Mouse (Mus musculus): ENCODE measurements around the gene Arpc2.
A peak's percentile ranks its signal among the peaks of the same experiment; 100 is the strongest.

Arpc2 gene

GRCm38 (mm10) chr1:74239162-74239561 is 3.3 kb downstream of the Arpc2 start:
- DNase-seq (ENCODE audit: low spot score in 2 of 2): no peak

DNA sequence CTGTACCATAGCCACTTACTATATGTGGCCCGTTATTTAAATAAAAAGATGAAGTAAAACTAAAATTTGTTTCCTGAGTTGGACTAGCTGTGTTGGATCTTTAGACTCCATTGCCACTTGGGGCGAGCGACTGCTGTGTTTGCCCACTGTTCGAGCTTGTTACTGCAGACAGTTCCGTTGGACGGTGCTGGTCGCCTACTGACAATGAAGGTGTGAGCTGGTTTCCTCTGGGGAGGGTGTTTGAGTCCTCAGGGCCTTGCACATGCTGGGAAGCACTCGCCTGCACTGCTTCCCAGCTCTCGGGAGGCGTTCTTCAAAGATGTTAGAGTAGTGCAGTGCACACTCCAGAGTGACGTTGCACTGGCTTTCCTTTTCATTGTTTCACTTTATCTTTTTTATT is 3.7 kb downstream of the Arpc2 start:
- peak; percentile 52 to 63 for DNase-seq (ENCODE audit: low spot score in 2 of 2)

GRCm38 (mm10) chr1:74240311-74240710 is 4.4 kb downstream of the Arpc2 start:
- DNase-seq (ENCODE audit: low spot score in 2 of 2): peak; percentile 84 to 88

DNA sequence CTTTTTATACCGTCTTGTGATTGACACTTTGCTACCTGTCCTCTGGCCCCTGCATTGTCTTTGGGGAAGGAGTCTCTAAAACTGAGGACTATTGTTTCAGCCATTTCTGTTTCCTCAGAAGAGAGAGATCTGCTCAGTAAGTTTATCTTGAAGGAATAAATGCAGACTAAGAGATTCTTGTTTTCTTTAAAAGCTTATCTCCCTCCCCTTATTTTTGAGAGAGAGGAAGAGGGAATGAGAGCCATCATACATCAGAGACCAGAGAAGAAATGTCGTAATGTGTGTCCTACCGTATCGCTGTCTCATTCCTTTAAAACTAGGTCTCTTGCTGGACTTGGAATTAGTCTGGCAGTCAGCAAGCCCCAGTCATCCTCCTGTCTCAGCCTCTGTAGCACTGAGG is 4.9 kb downstream of the Arpc2 start:
- DNase-seq (ENCODE audit: low spot score in 2 of 2): no peak

GRCm38 (mm10) chr1:74245525-74245924 is 9.6 kb downstream of the Arpc2 start:
- no peak for DNase-seq (ENCODE audit: low spot score in 2 of 2)

DNA sequence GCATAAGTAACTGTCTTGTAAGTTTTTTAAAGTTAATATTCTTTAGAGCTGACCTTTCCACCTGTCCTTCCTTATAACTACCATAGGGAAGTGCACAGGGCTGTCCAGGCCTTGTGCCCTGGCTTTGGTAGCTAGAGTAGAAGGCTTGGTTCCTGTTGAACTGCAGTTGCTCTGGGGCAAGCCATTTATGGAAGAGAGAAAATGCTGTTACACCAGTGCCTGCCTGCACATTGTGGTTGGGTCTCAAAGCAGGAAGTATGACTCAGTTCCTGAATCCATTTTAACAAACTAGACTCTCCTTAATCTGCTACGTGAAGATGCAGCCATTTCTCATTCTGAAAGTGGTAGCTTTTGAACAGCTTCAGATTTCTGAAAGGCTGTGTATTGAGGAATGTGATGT is 12.9 kb downstream of the Arpc2 start:
- no peak for DNase-seq (ENCODE audit: low spot score in 2 of 2)

DNA sequence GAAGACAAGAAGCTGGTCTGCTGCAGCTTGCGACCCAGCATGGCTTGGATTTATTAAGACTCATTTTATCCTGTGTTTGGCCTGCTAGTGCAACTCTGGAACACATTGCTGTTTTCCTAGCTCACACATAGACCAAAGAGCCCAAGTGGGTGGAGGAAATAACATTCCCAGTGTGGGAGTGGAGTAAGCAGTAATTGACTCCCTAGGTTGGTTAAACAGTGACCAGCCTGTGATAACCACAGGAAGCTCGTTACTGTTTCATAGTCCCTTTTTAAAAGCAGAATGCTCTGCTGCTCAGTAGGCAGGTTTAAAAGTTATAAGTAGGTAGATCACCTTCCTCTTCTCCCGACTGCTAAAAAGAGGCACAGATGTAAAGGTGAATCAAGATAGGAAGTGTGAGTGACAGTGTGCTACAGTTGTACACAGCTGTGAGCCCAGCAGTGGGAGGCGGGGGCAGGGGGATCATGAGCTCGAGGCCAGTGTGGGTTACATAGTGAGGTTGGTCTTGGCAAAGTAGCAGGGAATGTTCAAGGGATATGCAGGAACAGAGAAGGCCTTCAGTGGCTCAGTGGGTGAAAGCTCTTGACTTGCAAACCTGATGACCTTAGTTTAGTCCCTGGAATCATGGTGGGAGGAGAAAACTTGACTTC is 13.6 kb downstream of the Arpc2 start:
- no peak for DNase-seq (ENCODE audit: low spot score in 2 of 2)

- DNase-seq (ENCODE audit: low spot score in 2 of 2): no peak
These were observed 14.2 kb downstream of the Arpc2 start for GRCm38 (mm10) chr1:74250096-74250495.

DNA sequence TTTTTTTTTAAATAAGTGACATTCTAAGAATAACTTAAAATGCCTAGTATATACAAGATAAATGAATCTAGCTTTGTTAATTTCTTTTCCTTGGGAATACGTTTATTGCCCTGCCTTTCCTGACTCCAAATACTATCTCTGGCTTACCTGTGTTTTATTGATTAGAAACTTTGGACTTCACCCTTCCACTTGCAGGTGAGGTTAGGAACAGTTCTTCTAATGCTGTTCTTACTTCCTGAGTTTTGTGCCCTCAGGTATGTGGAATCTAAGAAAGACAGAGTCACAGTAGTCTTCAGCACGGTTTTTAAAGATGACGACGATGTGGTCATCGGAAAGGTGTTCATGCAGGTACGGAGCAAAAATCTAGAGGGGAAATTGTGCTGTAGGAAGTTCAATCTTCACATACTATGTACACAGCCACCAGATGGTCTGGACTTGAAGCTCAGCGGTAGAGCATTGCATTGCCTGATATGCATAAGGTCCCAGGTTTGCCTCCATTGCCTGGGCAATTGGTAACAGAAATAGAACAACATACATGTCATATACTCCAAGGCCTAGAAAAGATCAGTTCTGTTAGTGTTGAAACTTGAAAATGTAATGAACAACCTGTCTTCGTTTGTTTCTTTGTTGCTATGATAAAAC is 19.9 kb downstream of the Arpc2 start:
- no peak for DNase-seq (ENCODE audit: low spot score in 2 of 2)

GRCm38 (mm10) chr1:74256782-74257181 is 20.9 kb downstream of the Arpc2 start:
- DNase-seq (ENCODE audit: low spot score in 2 of 2): no peak

DNA sequence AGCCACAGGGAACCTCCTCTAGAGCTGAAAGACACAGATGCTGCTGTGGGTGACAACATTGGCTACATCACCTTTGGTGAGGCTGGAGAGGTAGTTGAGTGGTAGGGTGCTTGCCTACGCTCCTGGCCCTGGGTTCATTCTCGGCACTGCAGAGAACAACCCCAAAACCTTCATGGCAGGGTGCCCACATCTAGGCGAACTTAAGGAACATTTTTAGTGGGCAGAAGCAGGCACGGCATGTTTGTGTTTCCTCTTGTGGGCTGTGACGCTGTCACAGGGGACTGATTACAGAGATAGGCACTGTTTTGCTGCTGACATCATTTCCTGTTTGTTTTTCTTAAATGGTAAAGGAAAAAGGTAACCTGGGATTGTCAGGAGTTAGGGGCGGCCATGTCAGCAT is 26.6 kb downstream of the Arpc2 start:
- no peak for DNase-seq (ENCODE audit: low spot score in 2 of 2)

- DNase-seq (ENCODE audit: low spot score in 2 of 2): no peak
These were observed 32.9 kb downstream of the Arpc2 start for GRCm38 (mm10) chr1:74268750-74269149.

GRCm38 (mm10) chr1:74271659-74272058 is 35.8 kb downstream of the Arpc2 start:
- DNase-seq (ENCODE audit: low spot score in 2 of 2): no peak

DNA sequence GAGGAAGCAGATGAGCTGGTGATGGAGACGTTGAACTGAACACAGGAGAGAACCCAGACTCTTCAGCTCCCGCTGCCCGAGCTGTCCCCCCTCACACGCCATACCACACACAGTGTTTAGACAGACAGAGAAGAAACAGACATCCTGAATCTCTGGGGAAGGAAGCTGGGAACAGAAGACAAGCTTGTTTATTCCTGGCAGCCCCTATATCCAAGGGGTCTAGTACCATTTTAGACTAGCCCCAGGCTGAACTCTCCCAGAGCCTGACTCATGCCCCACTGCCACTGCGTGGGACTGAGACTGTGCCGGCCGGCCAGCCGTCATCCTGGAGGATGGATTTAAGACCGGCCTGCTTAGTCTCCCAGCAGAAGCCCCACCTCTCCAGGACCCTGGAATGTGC is 39.1 kb downstream of the Arpc2 start:
- DNase-seq (ENCODE audit: low spot score in 2 of 2): no peak

DNA sequence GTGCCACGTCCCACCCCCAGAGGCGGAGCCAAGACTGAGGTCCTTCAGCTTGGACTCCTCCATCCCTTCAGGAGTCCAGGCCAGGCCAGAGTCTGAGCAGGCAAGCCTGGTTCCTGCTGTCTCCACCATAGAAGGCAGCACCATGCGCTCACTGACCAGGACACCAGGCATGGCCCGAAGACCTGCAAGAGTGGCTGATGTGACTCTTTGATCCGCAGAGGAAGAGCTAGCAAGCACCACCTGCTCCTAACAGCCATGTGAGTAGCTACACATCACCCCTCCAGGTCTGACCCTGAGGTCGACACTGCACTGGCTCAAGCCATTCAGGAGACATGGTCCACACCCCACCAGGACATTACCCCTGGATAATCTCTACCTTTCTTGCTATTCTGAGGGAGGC is 41.2 kb downstream of the Arpc2 start:
- no peak for DNase-seq (ENCODE audit: low spot score in 2 of 2)

GRCm38 (mm10) chr1:74277883-74278537 is 42.1 kb downstream of the Arpc2 start:
- DNase-seq (ENCODE audit: low spot score in 2 of 2): no peak

- DNase-seq (ENCODE audit: low spot score in 2 of 2): no peak
These were observed 42.7 kb downstream of the Arpc2 start, which contains the start of gene Gpbar1 for GRCm38 (mm10) chr1:74278538-74278937. Gene Gpbar1 (plus strand): TSS chr1:74278550.

GRCm38 (mm10) chr1:74278988-74279387 is 43.1 kb downstream of the Arpc2 start:
- DNase-seq (ENCODE audit: low spot score in 2 of 2): no peak

GRCm38 (mm10) chr1:74280591-74281325 is 44.9 kb downstream of the Arpc2 start:
- no peak for DNase-seq (ENCODE audit: low spot score in 2 of 2)

DNA sequence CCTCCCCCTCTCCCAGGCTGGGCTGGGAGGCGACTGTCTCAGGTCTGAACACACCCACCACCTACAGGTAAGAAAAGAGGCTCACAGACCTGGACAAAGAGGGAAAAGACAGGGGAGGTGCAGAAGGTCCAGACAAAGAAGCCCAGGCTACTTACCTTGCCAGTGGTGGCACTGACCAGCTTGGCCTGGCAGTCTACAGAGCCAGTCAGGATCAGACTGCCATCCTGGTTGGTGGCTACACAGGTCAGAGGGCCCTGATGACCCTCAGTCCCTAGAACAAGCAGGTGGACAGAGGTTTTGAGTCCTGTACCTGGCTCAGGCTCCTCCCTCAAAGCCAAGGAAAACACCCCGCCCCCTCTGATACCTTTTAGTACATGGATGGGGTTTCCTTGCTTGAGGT is 45.5 kb downstream of the Arpc2 start:
- no peak for DNase-seq (ENCODE audit: low spot score in 2 of 2)

DNA sequence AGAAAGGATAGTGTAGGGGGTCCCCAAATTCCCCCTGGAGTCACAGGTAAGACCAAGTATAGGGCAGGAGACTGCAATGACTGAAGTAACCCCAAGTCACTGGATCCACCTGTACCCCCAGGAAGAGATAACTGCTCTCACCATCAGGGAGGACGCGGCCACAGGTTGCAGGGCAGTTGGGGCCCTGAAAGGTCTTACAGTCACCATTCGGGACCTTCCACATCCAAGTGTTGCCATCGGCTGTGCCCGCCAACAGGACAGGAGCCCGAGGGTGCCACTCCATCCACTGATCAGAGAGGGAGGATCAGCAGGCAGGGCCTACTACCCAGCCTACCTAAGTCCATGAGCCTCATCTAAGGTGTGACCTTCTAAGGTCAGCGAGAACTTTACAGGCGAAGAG is 46.0 kb downstream of the Arpc2 start:
- DNase-seq (ENCODE audit: low spot score in 2 of 2): no peak

DNA sequence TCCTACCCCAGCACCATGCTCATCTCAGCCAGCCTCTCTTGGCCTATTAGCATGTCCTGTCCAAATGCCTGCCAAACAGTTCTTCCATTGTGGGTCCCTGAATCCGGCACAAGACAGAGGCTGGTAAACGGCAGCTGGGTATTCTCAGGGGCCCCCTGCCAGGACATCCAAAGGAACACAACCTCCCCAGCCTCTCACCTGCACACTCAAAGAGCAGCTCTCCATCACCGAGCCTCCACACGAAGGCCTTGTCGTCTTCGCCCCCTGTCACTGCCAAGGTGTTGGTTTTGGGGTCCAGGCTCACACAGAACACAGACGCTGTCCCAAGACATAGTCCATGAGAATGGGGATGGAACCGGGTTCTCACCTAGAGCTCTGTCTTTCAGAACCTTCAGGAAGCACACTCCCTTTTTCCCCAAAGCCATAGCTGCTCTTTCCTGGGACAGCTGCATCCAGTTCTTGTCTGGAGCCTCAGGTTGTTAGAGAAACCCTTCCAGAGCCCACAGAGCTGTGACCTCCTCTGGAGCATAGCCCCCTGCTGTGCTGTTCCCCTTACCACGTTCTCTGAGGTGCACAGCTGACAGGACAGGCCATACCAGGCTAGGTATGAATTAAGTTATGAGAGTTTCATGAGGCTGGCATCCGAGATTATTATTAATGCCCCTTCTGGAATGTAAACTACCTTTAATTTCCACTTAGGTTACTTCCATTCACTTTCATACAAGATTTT is 47.2 kb downstream of the Arpc2 start:
- no peak for DNase-seq (ENCODE audit: low spot score in 2 of 2)
